Mouse (Mus musculus) lung, adult 2 months (tissue): ENCODE data around the gene Uck2.

Experiments
- CTCF ChIP-seq: fragments of 200-500 bp; IDR thresholded peaks from 2 replicates; pipeline ENCODE4 v1.5.1; 2011; ENCODE audit warnings: mild to moderate bottlenecking, low read length, control low read depth; ENCODE audit not compliant: insufficient read depth
- POLR2A ChIP-seq: fragments of 200-500 bp; IDR thresholded peaks from 2 replicates; pipeline ENCODE4 v1.6.1; 2011; ENCODE audit warnings: low read depth, mild to moderate bottlenecking, control low read depth, low read length, borderline replicate concordance; ENCODE audit errors: extremely low read depth

DNA sequence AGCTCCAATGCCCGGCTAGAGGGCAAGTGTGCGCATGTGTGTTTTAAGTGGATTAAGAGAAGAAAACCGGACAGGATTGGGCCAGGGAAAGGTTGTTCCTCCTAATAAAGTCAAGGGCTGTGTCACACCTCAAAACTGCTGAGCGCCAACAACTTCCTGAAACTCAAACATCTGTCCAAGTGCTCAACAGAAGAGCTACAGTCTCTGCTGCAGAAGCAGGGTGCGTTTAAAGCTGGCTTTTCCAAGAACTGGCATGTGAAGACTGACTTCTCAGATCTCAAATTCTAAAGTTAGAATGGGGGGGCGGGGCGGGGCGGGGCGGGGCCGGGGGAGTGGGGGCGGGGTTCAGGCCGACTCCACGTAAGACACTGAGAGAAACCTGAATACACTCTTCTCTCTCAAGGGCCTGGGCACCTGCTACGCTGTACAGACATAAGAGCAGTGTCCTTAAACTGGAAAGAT is 15.7 kb downstream of the Uck2 start:
- TF ChIP-seq CTCF = no peak
- no peak for TF ChIP-seq POLR2A
